Mouse (Mus musculus) MEL (cell line): ENCODE data around the gene Vmn1r219.

Experiments
- CTCF ChIP-seq, 3 experiments: IDR thresholded peaks in 2 of 3; conservative IDR thresholded peaks in 1 of 3; 2 replicates each; pipeline ENCODE4 v1.5.1; 2011 to 2012; ENCODE audit warnings: low read length in 3 of 3, low read depth in 2 of 3, mild to moderate bottlenecking in 2 of 3, improper control_type of control experiment in 1 of 3, inconsistent platforms in 1 of 3, mixed read lengths in 1 of 3, moderate library complexity in 1 of 3; ENCODE audit not compliant: control insufficient read depth in 1 of 3, insufficient read depth in 1 of 3, poor library complexity in 1 of 3, severe bottlenecking in 1 of 3
- EP300 ChIP-seq, 2 experiments: IDR thresholded peaks; 2 replicates each; pipeline ENCODE4 v1.6.1; 2011; ENCODE audit warnings: improper control_type of control experiment in 2 of 2, low read length in 2 of 2, low read depth in 1 of 2, mild to moderate bottlenecking in 1 of 2
- NRF1 ChIP-seq: IDR thresholded peaks from 2 replicates; pipeline ENCODE4 v1.6.1; 2014; ENCODE audit warnings: low read depth, mild to moderate bottlenecking, inconsistent platforms, low read length, improper control_type of control experiment, moderate library complexity; ENCODE audit not compliant: poor library complexity, insufficient read depth, severe bottlenecking
- TBP ChIP-seq: IDR thresholded peaks from 2 replicates; pipeline ENCODE4 v1.8.0; 2011; ENCODE audit warnings: low read depth, low read length, improper control_type of control experiment
- UBTF ChIP-seq: IDR thresholded peaks from 2 replicates; pipeline ENCODE4 v1.6.1; 2012; ENCODE audit warnings: low read depth, mild to moderate bottlenecking, inconsistent platforms, low read length, improper control_type of control experiment, moderate library complexity, borderline replicate concordance; ENCODE audit not compliant: insufficient read depth
- USF1 ChIP-seq: IDR thresholded peaks from 2 replicates; pipeline ENCODE4 v1.6.1; 2014; ENCODE audit warnings: low read depth, mild to moderate bottlenecking, inconsistent platforms, low read length, improper control_type of control experiment, moderate library complexity

- TF ChIP-seq NRF1 = no peak
- no peak for TF ChIP-seq CTCF (IDR thresholded peaks at IDR 0.05 in 2 of 3, conservative IDR thresholded peaks at IDR 0.05 in 1 of 3; ENCODE audit: control insufficient read depth in 1 of 3, insufficient read depth in 1 of 3, low read depth in 2 of 3, low read length in 3 of 3, poor library complexity in 1 of 3, severe bottlenecking in 1 of 3)
- TF ChIP-seq EP300 (IDR thresholded peaks at IDR 0.05; ENCODE audit: low read depth in 1 of 2, low read length in 2 of 2) = no peak
- TF ChIP-seq UBTF = no peak
- no peak for TF ChIP-seq USF1
- no peak for TF ChIP-seq TBP
Observed at GRCm38 (mm10) chr13:23159012-23159411, at the start of gene Vmn1r219.
